Mouse (Mus musculus): ENCODE results near the gene Eif2s1.

GRCm38 (mm10) chr12:78890062-78890461, 28.4 kb downstream of the Eif2s1 start:
- no peak for TF ChIP-seq IRF4 (IDR thresholded peaks at IDR 0.05; ENCODE audit: low read depth, low read length)
- TF ChIP-seq CTCF (conservative IDR thresholded peaks at IDR 0.05 in 1 of 2, IDR thresholded peaks at IDR 0.05 in 1 of 2; ENCODE audit: low read depth in 2 of 2, low read length in 2 of 2), result no peak
- no peak for TF ChIP-seq SIN3A (IDR thresholded peaks at IDR 0.05; ENCODE audit: low read length)
- TF ChIP-seq ETS1 (conservative IDR thresholded peaks at IDR 0.05; ENCODE audit: low read depth, low read length), result no peak
- TF ChIP-seq ZC3H11A (IDR thresholded peaks at IDR 0.05; ENCODE audit: low read depth, low read length), result no peak
- no peak for TF ChIP-seq RCOR1 (conservative IDR thresholded peaks at IDR 0.05; ENCODE audit: low read depth, low read length)
- TF ChIP-seq BHLHE40 (IDR thresholded peaks at IDR 0.05; ENCODE audit: low read depth, low read length), result no peak
- TF ChIP-seq JUN (IDR thresholded peaks at IDR 0.05; ENCODE audit: insufficient read depth, low read depth, low read length), result no peak

Data from CH12.LX (cell line).